Mouse (Mus musculus): Measurements from ENCODE around the gene Ippk.

DNA sequence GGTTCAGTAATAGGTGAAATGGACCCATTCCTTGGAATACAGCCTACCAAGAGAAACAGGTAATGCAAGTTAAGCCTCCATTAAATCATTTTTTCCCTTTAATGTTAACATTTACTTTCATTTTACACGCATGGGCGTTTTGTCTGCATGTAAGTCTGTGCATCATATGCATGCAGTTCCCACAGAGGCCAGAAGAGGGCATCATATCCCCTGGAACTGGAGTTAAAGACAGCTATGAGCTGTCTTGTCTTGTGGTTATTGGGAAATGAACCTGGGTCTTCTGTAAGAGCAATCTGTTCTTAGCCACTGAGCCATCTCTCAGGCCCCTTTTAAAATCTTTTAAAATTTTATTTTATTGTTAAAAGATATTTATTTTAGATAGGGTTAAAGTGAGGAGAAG lies 29.7 kb upstream of the Ippk start:
- TF ChIP-seq CTCF (IDR thresholded peaks at IDR 0.05; ENCODE audit: borderline replicate concordance, control insufficient read depth, extremely low read depth, insufficient read depth, low read length, poor library complexity) (no peak), POLR2A (IDR thresholded peaks at IDR 0.05; ENCODE audit: control insufficient read depth, extremely low read depth, insufficient read depth, low read length, poor library complexity) (no peak)

Measured in thymus, adult 2 months (tissue).